Mouse (Mus musculus): ENCODE results near the gene 9130409I23Rik. TPM values are rescaled to one million over a fixed set of nuclear protein-coding genes. Genes with fewer than 3 reads are reported as not detected.

Gene 9130409I23Rik
- polyA plus RNA-seq, 1 experiment from 2014 or later = not detected

DNA sequence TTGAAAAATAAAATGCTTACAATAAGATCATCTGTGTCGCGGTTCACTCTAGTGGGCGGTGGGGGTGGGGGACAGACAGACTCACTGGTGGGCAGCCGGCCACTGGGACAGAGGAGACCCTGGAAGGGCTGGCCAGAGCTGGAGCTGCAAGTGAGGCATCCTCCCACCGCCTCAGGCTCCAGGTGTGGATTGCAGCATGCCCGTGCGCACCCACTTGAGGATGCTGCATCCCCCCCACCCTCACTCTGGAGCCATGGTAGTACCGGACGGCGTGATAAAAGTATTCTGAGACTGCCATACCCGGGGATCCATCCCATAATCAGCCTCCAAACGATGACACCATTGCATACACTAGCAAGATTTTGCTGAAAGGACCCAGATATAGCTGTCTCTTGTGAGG is 39.0 kb downstream of the 9130409I23Rik start:
- no peak overlapping the region for H3K4me2 ChIP-seq
- no peaks in the 10 kb centered on the region for H3K4me1 ChIP-seq
- no peak overlapping the region for H3K27ac ChIP-seq
- H3K4me3 ChIP-seq = no peak overlapping the region
- 79% methylated on average over 12 of the region's 12 CpGs for WGBS
- no peak overlapping the region for H3K9ac ChIP-seq
- H3K36me3 ChIP-seq = peaks cover 42% of the 10 kb centered on the region
- H3K9me3 ChIP-seq = no peaks in the 10 kb centered on the region
- no peak for ATAC-seq (ENCODE audit: insufficient number of reproducible peaks, insufficient read depth, low FRiP score, low TSS enrichment, low read depth)
- no peaks in the 10 kb centered on the region for H3K27me3 ChIP-seq

Other genes starting within 250 kb of the 9130409I23Rik start
- gene H3f3a, start 237.3 kb upstream of the 9130409I23Rik start, polyA plus RNA-seq (2015; fragmentation: Nextera tagmentation; extraction: Ambion mirVana) = 2,801 and 3,318 TPM in 2 replicates
- 36.0 and 42.7 TPM in 2 replicates for gene Sde2, start 200.1 kb upstream of the 9130409I23Rik start, polyA plus RNA-seq (2015; fragmentation: Nextera tagmentation; extraction: Ambion mirVana)
- gene Lefty2, start 158.1 kb upstream of the 9130409I23Rik start, polyA plus RNA-seq (2015; fragmentation: Nextera tagmentation; extraction: Ambion mirVana) = 0.11 and 0.48 TPM in 2 replicates
- 98.7 and 109 TPM in 2 replicates for gene Pycr2, start 146.9 kb upstream of the 9130409I23Rik start, polyA plus RNA-seq (2015; fragmentation: Nextera tagmentation; extraction: Ambion mirVana)
- 1.6 and 2.1 TPM in 2 replicates for gene Lefty1, start 116.2 kb upstream of the 9130409I23Rik start, polyA plus RNA-seq (2015; fragmentation: Nextera tagmentation; extraction: Ambion mirVana)
- 13.6 and 13.7 TPM in 2 replicates for gene Tmem63a, start 108.9 kb upstream of the 9130409I23Rik start, polyA plus RNA-seq (2015; fragmentation: Nextera tagmentation; extraction: Ambion mirVana)
- 5.1 and 7.9 TPM in 2 replicates for gene Ephx1, start 30.3 kb upstream of the 9130409I23Rik start, polyA plus RNA-seq (2015; fragmentation: Nextera tagmentation; extraction: Ambion mirVana)
- 51.6 and 55.4 TPM in 2 replicates for gene Nvl, start 93.0 kb downstream of the 9130409I23Rik start, polyA plus RNA-seq (2015; fragmentation: Nextera tagmentation; extraction: Ambion mirVana)
- gene Cnih4, start 93.5 kb downstream of the 9130409I23Rik start, polyA plus RNA-seq (2015; fragmentation: Nextera tagmentation; extraction: Ambion mirVana) = 89.2 and 98.8 TPM in 2 replicates
- gene Wdr26, start 160.8 kb downstream of the 9130409I23Rik start, polyA plus RNA-seq (2015; fragmentation: Nextera tagmentation; extraction: Ambion mirVana) = 41.5 and 43.6 TPM in 2 replicates

Data from embryonic facial prominence, embryonic 13.5 days (tissue).